Mouse (Mus musculus) intestine, embryonic 16.5 days (tissue): ENCODE results near the gene Serpinb3d. TPM values are rescaled to one million over a fixed set of nuclear protein-coding genes. Genes with fewer than 3 reads are reported as not detected.
"Not testable (repeated sequence)": the region's sequence is repeated elsewhere in the genome, so short reads cannot be mapped to it uniquely, and the experiment has no call there.

Source experiments
- ATAC-seq: fragments of 200-750 bp; cut with Nextera tagmentation; 2 replicates; pipeline ENCODE4 v1.8.0; 2017; ENCODE audit warnings: moderate TSS enrichment, moderate library complexity
- H3K27ac ChIP-seq: fragments of 300-500 bp; sonication (generic); 2 replicates; pipeline ENCODE4 v1.5.1; 2014; ENCODE audit warnings: mild to moderate bottlenecking, low read length
- H3K27me3 ChIP-seq: fragments of 300-500 bp; sonication (generic); replicated peaks from 2 replicates; pipeline ENCODE4 v1.6.1; 2014; ENCODE audit warnings: low read length, control low read depth, mixed read lengths; ENCODE audit not compliant: control insufficient read depth, insufficient read depth
- H3K36me3 ChIP-seq: fragments of 300-500 bp; sonication (generic); 2 replicates; pipeline ENCODE4 v1.6.1; 2014; ENCODE audit warnings: low read length, control low read depth; ENCODE audit not compliant: control insufficient read depth, insufficient read depth
- H3K4me1 ChIP-seq: fragments of 300-500 bp; sonication (generic); 2 replicates; pipeline ENCODE4 v1.6.1; 2014; ENCODE audit warnings: low read length, control low read depth, mixed read lengths; ENCODE audit not compliant: control insufficient read depth, insufficient read depth
- H3K4me2 ChIP-seq: fragments of 300-500 bp; sonication (generic); 2 replicates; pipeline ENCODE4 v1.6.1; 2014; ENCODE audit warnings: low read depth, low read length, control low read depth
- H3K4me3 ChIP-seq: fragments of 300-500 bp; sonication (generic); 2 replicates; pipeline ENCODE4 v1.5.1; 2014; ENCODE audit warnings: mild to moderate bottlenecking, low read length
- H3K9ac ChIP-seq: fragments of 300-500 bp; sonication (generic); 2 replicates; pipeline ENCODE4 v1.6.1; 2014; ENCODE audit warnings: low read depth, low read length
- H3K9me3 ChIP-seq: fragments of 300-500 bp; sonication (generic); 2 replicates; pipeline ENCODE4 v1.6.1; 2016; ENCODE audit warnings: low read length, control low read depth; ENCODE audit not compliant: control insufficient read depth
- WGBS: fragments of 180-500 bp; shearing (Covaris S2); extraction: QIAGEN DNeasy Blood & Tissue Kit; methylation state at CpG from one replicate; pipeline ENCODE4 v1.1.7; 2014; 5-methylcytosine and 5-hydroxymethylcytosine counted together
- polyA plus RNA-seq: library from polyadenylated mRNA; unstranded; fragments of >200 nt; fragmentation: Nextera tagmentation; extraction: Ambion mirVana; gene quantifications from 2 replicates; pipeline ENCODE4 v1.2.1, GENCODE M21; 2015

The Serpinb3d gene
- polyA plus RNA-seq: not detected in 2 replicates

- no peak within 1 kb of the TSS for H3K4me3 ChIP-seq
- H3K4me1 ChIP-seq: no peaks in the 10 kb centered on the region
- no peak within 1 kb of the TSS for H3K27ac ChIP-seq
- no peaks in the 10 kb centered on the region for H3K27me3 ChIP-seq
- H3K9me3 ChIP-seq: no peaks in the 10 kb centered on the region
- no peak within 1 kb of the TSS for H3K9ac ChIP-seq
- no peak within 1 kb of the TSS for H3K4me2 ChIP-seq
- no peak for ATAC-seq
- H3K36me3 ChIP-seq: no peaks in the 10 kb centered on the region
Observed at GRCm38 (mm10) chr1:107083406-107083805, at the start of gene Serpinb3d. TSS of gene Serpinb3d (minus strand) at chr1:107083506.

- H3K4me1 ChIP-seq, H3K36me3 ChIP-seq, H3K4me2 ChIP-seq, ATAC-seq, H3K27ac ChIP-seq, H3K9ac ChIP-seq, H3K27me3 ChIP-seq, H3K4me3 ChIP-seq, H3K9me3 ChIP-seq: not testable (repeated sequence)
Observed at GRCm38 (mm10) chr1:107127453-107127852, 44.1 kb upstream of the Serpinb3d start.

GRCm38 (mm10) chr1:107098417-107098816 lies 15.1 kb upstream of the Serpinb3d start:
- Histone ChIP-seq H3K9me3 (no peaks in the 10 kb centered on the region), H3K9ac (no peak overlapping the region), H3K4me1 (no peaks in the 10 kb centered on the region), H3K4me3 (no peak overlapping the region), H3K36me3 (no peaks in the 10 kb centered on the region), H3K27me3 (no peaks in the 10 kb centered on the region), H3K4me2 (no peak overlapping the region), H3K27ac (no peak overlapping the region)
- WGBS: 82% methylated on average over 2 of the region's 2 CpGs
- no peak for ATAC-seq

GRCm38 (mm10) chr1:107052203-107052602 lies 31.1 kb downstream of the Serpinb3d start, which contains the start of gene Serpinb3a:
TSS of gene Serpinb3a (minus strand) at chr1:107052303.
- H3K4me2 ChIP-seq: no peak within 1 kb of the TSS
- no peak within 1 kb of the TSS for H3K9ac ChIP-seq
- no peaks in the 10 kb centered on the region for H3K9me3 ChIP-seq
- no peak within 1 kb of the TSS for H3K4me3 ChIP-seq
- no peak within 1 kb of the TSS for H3K27ac ChIP-seq
- no peaks in the 10 kb centered on the region for H3K36me3 ChIP-seq
- ATAC-seq: no peak
- 85% methylated on average over 1 of the region's 1 CpGs for WGBS
- no peaks in the 10 kb centered on the region for H3K4me1 ChIP-seq
- H3K27me3 ChIP-seq: no peaks in the 10 kb centered on the region

GRCm38 (mm10) chr1:107034236-107034635 lies 49.1 kb downstream of the Serpinb3d start:
- H3K4me3 ChIP-seq, H3K4me2 ChIP-seq, H3K9ac ChIP-seq, ATAC-seq, H3K27me3 ChIP-seq, H3K9me3 ChIP-seq, H3K27ac ChIP-seq, H3K36me3 ChIP-seq, H3K4me1 ChIP-seq: not testable (repeated sequence)
- WGBS: 92% methylated on average over 3 of the region's 3 CpGs

Other genes with a start within 250 kb of the Serpinb3d start
- 0.13 and 0.26 TPM in 2 replicates for gene Serpinb5, start 222.3 kb downstream of the Serpinb3d start, polyA plus RNA-seq
- 0.13 TPM in 1 of 2 replicates, not detected in the other for gene Serpinb12, start 149.1 kb downstream of the Serpinb3d start, polyA plus RNA-seq
- not detected in 2 replicates for gene Serpinb13, start 102.5 kb downstream of the Serpinb3d start, polyA plus RNA-seq
- gene Serpinb3a, start 31.2 kb downstream of the Serpinb3d start, polyA plus RNA-seq: not detected in 2 replicates
- not detected in 2 replicates for gene Serpinb3b, start 194.9 kb upstream of the Serpinb3d start, polyA plus RNA-seq
- not detected in 2 replicates for gene Serpinb3c, start 194.9 kb upstream of the Serpinb3d start, polyA plus RNA-seq